In the genomic region with DNA sequence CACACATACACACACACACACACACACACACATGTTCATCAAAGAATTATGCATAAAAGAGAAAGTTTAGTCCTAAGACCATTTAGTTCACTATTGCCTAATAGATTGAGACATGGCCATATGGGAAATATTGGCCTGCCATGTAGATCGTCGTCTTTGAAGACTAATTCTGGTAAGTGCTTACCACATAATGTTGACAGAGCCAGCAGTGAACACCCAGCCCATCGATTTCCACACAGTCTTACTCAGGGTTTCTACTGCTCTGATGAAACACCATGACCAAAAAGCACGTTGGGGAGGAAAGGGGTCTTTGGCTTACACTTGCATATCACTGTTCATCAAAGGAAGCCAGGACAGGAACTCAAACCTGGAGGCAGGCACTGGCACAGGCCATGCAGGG, we compare ENCODE assay signal across 30 mouse cellular contexts. TPM values are rescaled to one million over a fixed set of nuclear protein-coding genes. Genes with fewer than 3 reads are reported as not detected.
DNase-seq lines count a peak whose midpoint lies in the region; ATAC-seq and TF ChIP-seq lines count a peak whose summit lies in the region.
"Had no signal": no experiment of that assay in that cellular context is flagged by ENCODE, and none has a peak within 500 bp of the region (broad histone marks: within the 10 kb centered on the region; RNA-seq: fewer than 3 reads in every experiment).

No protein-coding gene starts in this region.

- 43% methylated on average over 4 of the region's 4 CpGs for WGBS in liver, embryonic 16.5 days (ENCODE audit: insufficient replicate concordance)
- WGBS in liver, embryonic 12.5 days (ENCODE audit: insufficient replicate concordance) = 63% methylated on average over 4 of the region's 4 CpGs
- 91% methylated on average over 4 of the region's 4 CpGs for WGBS in hindbrain, embryonic 16.5 days
- WGBS in intestine, postnatal 0 days = 87% methylated on average over 4 of the region's 4 CpGs

- no peaks in the 10 kb centered on the region for H3K9me3 ChIP-seq in liver, embryonic 16.5 days (replicated peaks; ENCODE audit: control insufficient read depth, low read length)
- no peaks in the 10 kb centered on the region for H3K9me3 ChIP-seq in liver, embryonic 12.5 days (replicated peaks)
- no peaks in the 10 kb centered on the region for H3K9me3 ChIP-seq in hindbrain, embryonic 16.5 days (ENCODE audit: control insufficient read depth, low read length)
- H3K9me3 ChIP-seq in intestine, postnatal 0 days (ENCODE audit: control insufficient read depth) = no peaks in the 10 kb centered on the region
- H3K9me3 ChIP-seq: embryonic facial prominence, embryonic 10.5 days; forebrain, embryonic 10.5 days; heart, embryonic 10.5 days; hindbrain, embryonic 15.5 days had no signal

- H3K27ac ChIP-seq in liver, embryonic 16.5 days (ENCODE audit: low read length) = no peak overlapping the region
- no peak overlapping the region for H3K27ac ChIP-seq in liver, embryonic 12.5 days
- H3K27ac ChIP-seq in brown adipose tissue, adult 24 weeks (replicated peaks; ENCODE audit: low read depth, low read length) = 0 out of 2 replicates have a peak overlapping the region, but pooled peaks have one; percentile 37
- H3K27ac ChIP-seq in hindbrain, embryonic 16.5 days (ENCODE audit: low read depth, low read length) = no peak overlapping the region
- H3K27ac ChIP-seq in intestine, postnatal 0 days (ENCODE audit: low read depth, low read length) = no peak overlapping the region
- H3K27ac ChIP-seq: embryonic facial prominence, embryonic 10.5 days; forebrain, embryonic 10.5 days; heart, embryonic 10.5 days; hindbrain, embryonic 15.5 days had no signal

- H3K4me1 ChIP-seq in liver, embryonic 16.5 days (ENCODE audit: control insufficient read depth, low read depth, low read length) = no peaks in the 10 kb centered on the region
- no peaks in the 10 kb centered on the region for H3K4me1 ChIP-seq in liver, embryonic 12.5 days
- peaks cover 2% of the 10 kb centered on the region; the same call in 1 of the 2 replicates for H3K4me1 ChIP-seq in brown adipose tissue, adult 24 weeks (ENCODE audit: control insufficient read depth, insufficient read depth, insufficient read length, low read length)
- no peaks in the 10 kb centered on the region for H3K4me1 ChIP-seq in hindbrain, embryonic 16.5 days (ENCODE audit: control insufficient read depth, insufficient read depth, low read depth, low read length)
- H3K4me1 ChIP-seq in intestine, postnatal 0 days (replicated peaks; ENCODE audit: control insufficient read depth, insufficient read depth, low read length) = no peaks in the 10 kb centered on the region
- H3K4me1 ChIP-seq: embryonic facial prominence, embryonic 10.5 days; forebrain, embryonic 10.5 days; heart, embryonic 10.5 days; hindbrain, embryonic 15.5 days had no signal

- H3K4me3 ChIP-seq in liver, embryonic 16.5 days (ENCODE audit: low read depth, low read length) = no peak overlapping the region
- no peak overlapping the region for H3K4me3 ChIP-seq in liver, embryonic 12.5 days
- no peak overlapping the region for H3K4me3 ChIP-seq in brown adipose tissue, adult 24 weeks (ENCODE audit: insufficient read depth, low read depth, low read length)
- no peak overlapping the region for H3K4me3 ChIP-seq in hindbrain, embryonic 16.5 days (ENCODE audit: low read length)
- H3K4me3 ChIP-seq in intestine, postnatal 0 days (ENCODE audit: low read depth, low read length) = no peak overlapping the region
- H3K4me3 ChIP-seq: embryonic facial prominence, embryonic 10.5 days; forebrain, embryonic 10.5 days; heart, embryonic 10.5 days; hindbrain, embryonic 15.5 days had no signal

- no peak for TF ChIP-seq CTCF in intestine, postnatal 0 days (IDR thresholded peaks at IDR 0.05; ENCODE audit: low read depth)

- no peak overlapping the region for H3K4me2 ChIP-seq in liver, embryonic 16.5 days (ENCODE audit: low read depth, low read length)
- no peak overlapping the region for H3K4me2 ChIP-seq in liver, embryonic 12.5 days
- no peak overlapping the region for H3K4me2 ChIP-seq in hindbrain, embryonic 16.5 days (ENCODE audit: low read length)
- no peak overlapping the region for H3K4me2 ChIP-seq in intestine, postnatal 0 days (replicated peaks; ENCODE audit: low read depth)
- H3K4me2 ChIP-seq: hindbrain, embryonic 15.5 days had no signal

- H3K9ac ChIP-seq in liver, embryonic 16.5 days (ENCODE audit: low read depth, low read length) = no peak overlapping the region
- H3K9ac ChIP-seq in liver, embryonic 12.5 days = no peak overlapping the region
- no peak overlapping the region for H3K9ac ChIP-seq in hindbrain, embryonic 16.5 days (ENCODE audit: low read depth, low read length)
- H3K9ac ChIP-seq in intestine, postnatal 0 days (ENCODE audit: low read depth, low read length) = no peak overlapping the region
- H3K9ac ChIP-seq: hindbrain, embryonic 15.5 days had no signal

- peak; percentile 89 for DNase-seq in 416B (ENCODE audit: low read depth)
- DNase-seq in cerebellum, postnatal 14 days = no peak
- DNase-seq: adrenal gland, adult 8-10 months; adrenal gland, postnatal 36 days; cerebellum, adult 11-12 months; cerebellum, adult 9-10 months; cerebellum, postnatal 36 days; gastrocnemius, postnatal 36 days; heart, adult 18-20 months; heart, postnatal 14 days had no signal

- 0 out of 2 replicates have a peak, but pooled peaks have one; percentile 41 for ATAC-seq in liver, embryonic 16.5 days (ENCODE audit: low read depth)
- no peak for ATAC-seq in liver, embryonic 12.5 days
- peak; percentile 37 to 69; a peak in 2 of 4 replicates for ATAC-seq in hematopoietic stem cell, adult 5-6 weeks (replicated peaks in 1 of 2; ENCODE audit: insufficient read depth in 1 of 2, low FRiP score in 2 of 2, low TSS enrichment in 1 of 2, low read depth in 1 of 2, poor library complexity in 2 of 2, severe bottlenecking in 2 of 2)
- ATAC-seq in hindbrain, embryonic 16.5 days = no peak
- ATAC-seq in intestine, postnatal 0 days = no peak
- ATAC-seq: activated CD4-positive, CD25-positive, alpha-beta regulatory T cell, adult 4 months; forebrain, embryonic 14.5 days; Patski had no signal

- H3K36me3 ChIP-seq in liver, embryonic 16.5 days (ENCODE audit: control insufficient read depth, insufficient read depth) = no peaks in the 10 kb centered on the region
- H3K36me3 ChIP-seq in liver, embryonic 12.5 days = no peaks in the 10 kb centered on the region
- H3K36me3 ChIP-seq in hindbrain, embryonic 16.5 days (ENCODE audit: control insufficient read depth, insufficient read depth, low read length) = peaks cover 54% of the 10 kb centered on the region
- peaks cover 15% of the 10 kb centered on the region for H3K36me3 ChIP-seq in intestine, postnatal 0 days (ENCODE audit: control insufficient read depth, insufficient read depth)

- H3K27me3 ChIP-seq in liver, embryonic 16.5 days (ENCODE audit: control insufficient read depth, insufficient read depth, low read depth, low read length) = no peaks in the 10 kb centered on the region
- no peaks in the 10 kb centered on the region for H3K27me3 ChIP-seq in liver, embryonic 12.5 days (replicated peaks)
- no peaks in the 10 kb centered on the region for H3K27me3 ChIP-seq in hindbrain, embryonic 16.5 days (replicated peaks; ENCODE audit: control insufficient read depth, insufficient read depth, low read length)
- no peaks in the 10 kb centered on the region for H3K27me3 ChIP-seq in intestine, postnatal 0 days (replicated peaks; ENCODE audit: control insufficient read depth, insufficient read depth, low read length)
- H3K27me3 ChIP-seq: hindbrain, embryonic 15.5 days; Patski had no signal

RNA-seq across cellular contexts. Expression of a gene that starts 5.1 kb away (rescaled TPM):
- polyA plus RNA-seq in liver, embryonic 16.5 days (2015; fragmentation: Nextera tagmentation; extraction: Ambion mirVana) = not detected in 2 replicates
- polyA plus RNA-seq in liver, embryonic 12.5 days (2016; fragmentation: Nextera tagmentation; extraction: Ambion mirVana) = not detected in 2 replicates
- polyA plus RNA-seq in brown adipose tissue, adult 24 weeks (2012; ENCODE audit: insufficient read depth, insufficient read length, missing spikeins) = not detected in 2 replicates
- not detected in 2 replicates for total RNA-seq in hematopoietic stem cell, adult 5-6 weeks (2017)
- not detected in 2 replicates for polyA plus RNA-seq in hindbrain, embryonic 16.5 days (2015; fragmentation: Nextera tagmentation; extraction: Ambion mirVana)
- polyA plus RNA-seq in intestine, postnatal 0 days (2015; fragmentation: Nextera tagmentation; extraction: Ambion mirVana) = not detected in 2 replicates
- total RNA-seq: gastrocnemius, adult 8-10 months; gastrocnemius, postnatal 36 days; heart, postnatal 14 days; MEL had no signal
- polyA plus RNA-seq: activated CD4-positive, CD25-positive, alpha-beta regulatory T cell, adult 4 months; C2C12; embryonic facial prominence, embryonic 10.5 days; embryonic facial prominence, embryonic 14.5 days; forebrain, embryonic 10.5 days; forebrain, embryonic 14.5 days; heart, embryonic 10.5 days; heart, embryonic 14.5 days; hindbrain, embryonic 11.5 days; hindbrain, embryonic 15.5 days; intestine, embryonic 14.5 days had no signal

RNA-seq across cellular contexts. Expression of a gene that starts 36.3 kb away (rescaled TPM):
- polyA plus RNA-seq in liver, embryonic 16.5 days (2015; fragmentation: Nextera tagmentation; extraction: Ambion mirVana) = 1.3 and 1.7 TPM in 2 replicates
- polyA plus RNA-seq in liver, embryonic 12.5 days (2016; fragmentation: Nextera tagmentation; extraction: Ambion mirVana) = 3.5 and 3.9 TPM in 2 replicates
- polyA plus RNA-seq in brown adipose tissue, adult 24 weeks (2012; ENCODE audit: insufficient read depth, insufficient read length, missing spikeins) = 21.2 and 27.0 TPM in 2 replicates
- total RNA-seq in hematopoietic stem cell, adult 5-6 weeks (2017) = 6.5 and 8.4 TPM in 2 replicates
- 89.1 and 97.7 TPM in 2 replicates for polyA plus RNA-seq in hindbrain, embryonic 16.5 days (2015; fragmentation: Nextera tagmentation; extraction: Ambion mirVana)
- 11.2 and 11.3 TPM in 2 replicates for polyA plus RNA-seq in intestine, postnatal 0 days (2015; fragmentation: Nextera tagmentation; extraction: Ambion mirVana)

Comparison
In these comparisons a context has a peak if more than half of its experiments do, and no peak if none do; other contexts are left out.
1. ATAC-seq: peak in liver, embryonic 16.5 days (single experiment) and hematopoietic stem cell, adult 5-6 weeks (2 of 2); none in liver, embryonic 12.5 days (single experiment), hindbrain, embryonic 16.5 days (single experiment) and intestine, postnatal 0 days (single experiment).